Mouse (Mus musculus) heart, postnatal 0 days (tissue): ENCODE measurements at regions not wholly inside any gene's neighbourhood (a gene's known extent, or its start where the extent isn't known, plus 50 kb on each side); places are given as distances from the start of the nearest gene placed in this dataset.

ENCODE experiments used
- CTCF ChIP-seq: IDR thresholded peaks from 2 replicates; pipeline ENCODE4 v1.5.1; 2016; ENCODE audit warnings: antibody characterized with exemption, control low read depth, low read depth
- EP300 ChIP-seq: IDR thresholded peaks from 2 replicates; pipeline ENCODE4 v1.6.1; 2016; ENCODE audit warnings: antibody characterized with exemption, low read depth

DNA sequence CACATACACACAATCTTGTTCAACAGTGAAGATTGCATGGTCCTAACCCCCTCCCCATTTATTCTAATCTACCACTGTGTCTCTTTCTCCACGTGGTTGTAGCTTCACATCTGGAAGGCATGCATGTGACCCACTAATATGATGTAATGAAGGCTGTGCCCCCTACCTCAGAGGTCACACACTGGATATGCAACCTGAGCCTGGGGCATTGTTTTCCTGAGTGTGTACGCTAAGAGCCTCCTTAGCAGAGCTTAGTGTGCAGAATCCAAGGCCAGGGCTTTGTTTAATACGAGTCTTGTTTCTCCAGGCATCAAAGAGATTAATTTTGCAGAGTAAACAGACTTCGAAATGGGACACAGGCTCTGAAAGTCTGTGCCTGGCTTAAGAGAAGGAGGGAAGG lies 68.0 kb upstream of the Tnrc6c start:
- TF ChIP-seq CTCF (no peak), EP300 (no peak)
